Mouse (Mus musculus) liver, adult 2 months (tissue): ENCODE measurements around the gene Klf7. TPM values are rescaled to one million over a fixed set of nuclear protein-coding genes. Genes with fewer than 3 reads are reported as not detected.

Experiments used
- DNase-seq: peaks from one replicate; pipeline ENCODE4 v3.0.0-alpha.2; 2011; ENCODE audit warnings: low read depth, low spot score; ENCODE audit errors: extremely low read depth
- H3K27ac ChIP-seq: fragments of 200-500 bp; replicated peaks from 2 replicates; pipeline ENCODE4 v1.5.1; 2012; ENCODE audit warnings: low read depth, mild to moderate bottlenecking, control low read depth, inconsistent platforms, low read length; ENCODE audit not compliant: insufficient read depth
- H3K27me3 ChIP-seq: fragments of 200-500 bp; 2 replicates; pipeline ENCODE4 v1.6.1; 2012; ENCODE audit warnings: mild to moderate bottlenecking, moderate library complexity, low read length, inconsistent platforms; ENCODE audit not compliant: control insufficient read depth, insufficient read depth
- H3K36me3 ChIP-seq: fragments of 200-500 bp; 2 replicates; pipeline ENCODE4 v1.6.1; 2012; ENCODE audit warnings: low read length, inconsistent platforms; ENCODE audit not compliant: control insufficient read depth, insufficient read depth
- H3K4me1 ChIP-seq: fragments of 200-500 bp; 2 replicates; pipeline ENCODE4 v1.6.1; 2011; ENCODE audit warnings: low read length; ENCODE audit not compliant: control insufficient read depth, insufficient read depth
- H3K4me3 ChIP-seq: fragments of 200-500 bp; 2 replicates; pipeline ENCODE4 v1.5.1; 2011; ENCODE audit warnings: low read depth, mild to moderate bottlenecking, control low read depth, low read length, moderate library complexity; ENCODE audit not compliant: insufficient read depth
- H3K79me2 ChIP-seq: fragments of 200-500 bp; 2 replicates; pipeline ENCODE4 v1.6.1; 2012; ENCODE audit warnings: inconsistent platforms, mild to moderate bottlenecking, low read length, moderate library complexity; ENCODE audit not compliant: control insufficient read depth, insufficient read depth
- H3K9ac ChIP-seq: fragments of 200-500 bp; 2 replicates; pipeline ENCODE4 v1.6.1; 2012; ENCODE audit warnings: low read depth, mild to moderate bottlenecking, control low read depth, inconsistent platforms, low read length
- CTCF ChIP-seq: fragments of 200-500 bp; IDR thresholded peaks from 2 replicates; pipeline ENCODE4 v1.5.1; 2011; ENCODE audit warnings: low read depth, low read length, control low read depth
- POLR2A ChIP-seq: fragments of 200-500 bp; IDR thresholded peaks from 2 replicates; pipeline ENCODE4 v1.6.1; 2011; ENCODE audit warnings: low read length, control low read depth; ENCODE audit not compliant: insufficient read depth; ENCODE audit errors: extremely low read depth
- WGBS: fragments of 180-500 bp; shearing (Covaris S2); methylation state at CpG from one replicate; pipeline ENCODE4 v1.1.7; 2018; 5-methylcytosine and 5-hydroxymethylcytosine counted together
- polyA plus RNA-seq: library from polyadenylated mRNA; depleted of rRNA; stranded (reverse); fragments of >200 nt; gene quantifications from 2 replicates; pipeline ENCODE4 v1.2.3, GENCODE M21; 2012
- total RNA-seq: library from RNA; depleted of rRNA; stranded (reverse); fragments of >200 nt; gene quantifications from 2 replicates; pipeline ENCODE4 v1.2.3, GENCODE M21; 2014

Gene Klf7
- total and polyA plus RNA-seq, 2 experiments = 2.2 to 4.0 TPM

GRCm38 (mm10) chr1:64081791-64082190 lies 40.3 kb downstream of the Klf7 start:
- Histone ChIP-seq H3K36me3 (peaks cover 3% of the 10 kb centered on the region; the same call in 1 of the 2 replicates), H3K9ac (no peak overlapping the region), H3K4me3 (no peak overlapping the region), H3K27me3 (no peaks in the 10 kb centered on the region), H3K4me1 (0 out of 2 replicates have a peak, but pooled peaks cover 1% of the 10 kb centered on the region), H3K79me2 (peaks cover 7% of the 10 kb centered on the region), H3K27ac (no peak overlapping the region)
- no peak for TF ChIP-seq CTCF
- TF ChIP-seq POLR2A = no peak
- peak; percentile 7 for DNase-seq
- WGBS = 84% methylated on average over 1 of the region's 1 CpGs

- WGBS = 76% methylated on average over 2 of the region's 2 CpGs
- no peak overlapping the region for H3K4me3 ChIP-seq
- peaks cover 6% of the 10 kb centered on the region; the same call in 1 of the 2 replicates for H3K36me3 ChIP-seq
- DNase-seq = no peak
- H3K27me3 ChIP-seq = no peaks in the 10 kb centered on the region
- peaks cover 7% of the 10 kb centered on the region for H3K79me2 ChIP-seq
- 0 out of 2 replicates have a peak, but pooled peaks cover 1% of the 10 kb centered on the region for H3K4me1 ChIP-seq
- H3K9ac ChIP-seq = no peak overlapping the region
- no peak overlapping the region for H3K27ac ChIP-seq
- no peak for TF ChIP-seq POLR2A
- TF ChIP-seq CTCF = no peak
Measured at GRCm38 (mm10) chr1:64081217-64081616, 40.9 kb downstream of the Klf7 start.

- 0 out of 2 replicates have a peak, but pooled peaks cover 1% of the 10 kb centered on the region for H3K4me1 ChIP-seq
- WGBS = 73% methylated on average over 2 of the region's 2 CpGs
- peaks cover 7% of the 10 kb centered on the region; the same call in 1 of the 2 replicates for H3K36me3 ChIP-seq
- TF ChIP-seq CTCF (no peak), POLR2A (no peak)
- DNase-seq = no peak
- H3K27ac ChIP-seq = no peak overlapping the region
- H3K79me2 ChIP-seq = peaks cover 4% of the 10 kb centered on the region
- H3K27me3 ChIP-seq = no peaks in the 10 kb centered on the region
- H3K9ac ChIP-seq = no peak overlapping the region
- H3K4me3 ChIP-seq = no peak overlapping the region
Measured at GRCm38 (mm10) chr1:64080263-64080662, 41.8 kb downstream of the Klf7 start.

- no peak overlapping the region for H3K9ac ChIP-seq
- DNase-seq = no peak
- H3K4me3 ChIP-seq = peak overlapping the region; percentile 9; the same call in 1 of the 2 replicates
- H3K27ac ChIP-seq = no peak overlapping the region
- 0 out of 2 replicates have a peak, but pooled peaks cover 1% of the 10 kb centered on the region for H3K4me1 ChIP-seq
- no peak for TF ChIP-seq CTCF
- TF ChIP-seq POLR2A = no peak
- H3K79me2 ChIP-seq = peaks cover 4% of the 10 kb centered on the region
- WGBS = 81% methylated on average over 20 of the region's 20 CpGs
- no peaks in the 10 kb centered on the region for H3K27me3 ChIP-seq
- peaks cover 11% of the 10 kb centered on the region; the same call in 1 of the 2 replicates for H3K36me3 ChIP-seq
Measured at GRCm38 (mm10) chr1:64078747-64079211, 43.3 kb downstream of the Klf7 start.

GRCm38 (mm10) chr1:64078011-64078746 lies 43.9 kb downstream of the Klf7 start:
- WGBS = 83% methylated on average over 9 of the region's 9 CpGs
- no peak overlapping the region for H3K4me3 ChIP-seq
- H3K27me3 ChIP-seq = no peaks in the 10 kb centered on the region
- H3K27ac ChIP-seq = no peak overlapping the region
- H3K4me1 ChIP-seq = 0 out of 2 replicates have a peak, but pooled peaks cover 1% of the 10 kb centered on the region
- H3K79me2 ChIP-seq = peaks cover 3% of the 10 kb centered on the region
- peaks cover 11% of the 10 kb centered on the region; the same call in 1 of the 2 replicates for H3K36me3 ChIP-seq
- TF ChIP-seq POLR2A = no peak
- peak; percentile 9 for DNase-seq
- H3K9ac ChIP-seq = no peak overlapping the region

- H3K9ac ChIP-seq = no peak overlapping the region
- peaks cover 2% of the 10 kb centered on the region; the same call in 1 of the 2 replicates for H3K79me2 ChIP-seq
- peaks cover 11% of the 10 kb centered on the region; the same call in 1 of the 2 replicates for H3K36me3 ChIP-seq
- TF ChIP-seq POLR2A (no peak), CTCF (no peak)
- no peak overlapping the region for H3K4me3 ChIP-seq
- H3K27ac ChIP-seq = no peak overlapping the region
- 96% methylated on average over 5 of the region's 5 CpGs for WGBS
- no peaks in the 10 kb centered on the region for H3K4me1 ChIP-seq
- no peaks in the 10 kb centered on the region for H3K27me3 ChIP-seq
- no peak for DNase-seq
Measured at GRCm38 (mm10) chr1:64074051-64074450, 48.0 kb downstream of the Klf7 start.
